Comparison of ENCODE assay signal across 14 mouse cellular contexts in the genomic region with DNA sequence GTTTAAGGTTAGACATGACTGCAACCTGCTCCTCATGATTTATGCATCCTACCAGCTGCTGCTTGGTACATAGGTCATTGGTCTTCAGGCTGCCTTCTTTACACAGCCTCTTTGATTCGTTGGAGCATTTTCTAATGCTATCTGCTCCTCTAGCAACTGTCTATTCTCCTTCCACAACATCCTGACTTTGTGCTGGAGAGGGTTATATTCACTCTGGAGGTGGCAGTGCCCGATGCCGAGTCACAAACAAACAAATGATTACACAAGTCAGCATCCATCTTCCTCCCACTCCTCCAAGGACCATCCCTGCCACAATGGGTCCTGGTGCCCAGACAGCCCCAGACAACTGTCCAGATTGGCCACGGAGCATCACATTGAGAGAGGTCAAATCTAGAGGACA. TPM values are rescaled to one million over a fixed set of nuclear protein-coding genes. Genes with fewer than 3 reads are reported as not detected.
"Had no signal": no experiment of that assay in that cellular context is flagged by ENCODE, and none has a peak within 500 bp of the region (broad histone marks: within the 10 kb centered on the region; RNA-seq: fewer than 3 reads in every experiment).

No protein-coding gene starts in this region.

RNA-seq across cellular contexts. Expression of a gene that starts 16.3 kb away (rescaled TPM):
- total RNA-seq: heart, postnatal 10 days; heart, postnatal 14 days; heart, postnatal 36 days; heart, postnatal 4 days; hematopoietic stem cell, adult 5-6 weeks; hindbrain, postnatal 0 days; layer of hippocampus, adult 18-20 months; layer of hippocampus, adult 2 months; layer of hippocampus, postnatal 10 days; layer of hippocampus, postnatal 14 days; layer of hippocampus, postnatal 25 days; layer of hippocampus, postnatal 36 days had no signal

RNA-seq across cellular contexts. Expression of a gene that starts 40.2 kb away (rescaled TPM):
- total RNA-seq: heart, postnatal 10 days; heart, postnatal 14 days; heart, postnatal 36 days; heart, postnatal 4 days; hematopoietic stem cell, adult 5-6 weeks; hindbrain, postnatal 0 days; layer of hippocampus, adult 18-20 months; layer of hippocampus, adult 2 months; layer of hippocampus, postnatal 14 days; layer of hippocampus, postnatal 36 days had no signal

RNA-seq across cellular contexts. Expression of a gene that starts 44.8 kb away (rescaled TPM):
- total RNA-seq: heart, postnatal 10 days; heart, postnatal 14 days; heart, postnatal 36 days; heart, postnatal 4 days; hematopoietic stem cell, adult 5-6 weeks; hindbrain, postnatal 0 days; layer of hippocampus, adult 18-20 months; layer of hippocampus, adult 2 months; layer of hippocampus, adult 8-10 months; layer of hippocampus, postnatal 25 days; left cerebral cortex, adult 18-20 months had no signal
